15 mouse cellular contexts compared by ENCODE assay signal in the genomic region with DNA sequence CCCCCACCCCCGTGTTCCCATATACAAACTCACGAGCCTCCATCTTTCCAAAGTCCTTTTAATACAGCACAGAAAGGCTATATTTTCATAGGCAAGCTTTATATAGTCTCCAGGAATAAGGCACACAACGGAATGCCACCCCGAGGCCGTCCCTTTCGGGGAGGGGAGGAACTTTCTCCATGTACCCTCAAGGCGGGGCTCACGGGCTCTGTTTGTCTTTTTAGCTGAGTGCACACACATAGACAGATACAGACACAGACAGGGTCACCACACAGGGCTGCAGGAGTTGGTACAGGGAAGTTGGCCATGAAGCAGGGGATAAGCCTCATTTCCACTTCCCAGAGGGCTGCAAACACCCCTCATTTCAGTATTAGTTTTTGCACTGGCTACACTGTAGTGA. TPM values are rescaled to one million over a fixed set of nuclear protein-coding genes. Genes with fewer than 3 reads are reported as not detected.
A peak's percentile ranks its signal among the peaks of the same experiment; 100 is the strongest.
DNase-seq lines count a peak whose midpoint lies in the region; ATAC-seq lines count a peak whose summit lies in the region.
"Had no signal": no experiment of that assay in that cellular context is flagged by ENCODE, and none has a peak within 500 bp of the region (broad histone marks: within the 10 kb centered on the region; RNA-seq: fewer than 3 reads in every experiment).

No protein-coding gene starts in this region.

- no peak for DNase-seq in heart, postnatal 4 days
- no peak for DNase-seq in lung, postnatal 10 days
- no peak for DNase-seq in limb, embryonic 10.5 days (ENCODE audit: low spot score)
- DNase-seq in adrenal gland, adult 2 months = no peak
- DNase-seq: adrenal gland, adult 8-10 months; cerebellum, adult 9-10 months; kidney, postnatal 36 days; lung, adult 2 months; thymus, adult 18-20 months had no signal

- no peaks in the 10 kb centered on the region for H3K27me3 ChIP-seq in heart, embryonic 16.5 days (ENCODE audit: control insufficient read depth, insufficient read depth, low read length)
- H3K27me3 ChIP-seq in lung, embryonic 15.5 days = no peaks in the 10 kb centered on the region
- H3K27me3 ChIP-seq in limb, embryonic 10.5 days (ENCODE audit: low read depth, poor library complexity, severe bottlenecking) = no peaks in the 10 kb centered on the region
- no peaks in the 10 kb centered on the region for H3K27me3 ChIP-seq in stomach, embryonic 15.5 days (replicated peaks)
- H3K27me3 ChIP-seq: forebrain, embryonic 12.5 days; hindbrain, embryonic 12.5 days; midbrain, embryonic 12.5 days had no signal

- peak; percentile 12 for ATAC-seq in heart, embryonic 16.5 days (replicated peaks; ENCODE audit: extremely low read depth, insufficient read depth, low FRiP score)
- no peak for ATAC-seq in lung, embryonic 15.5 days (ENCODE audit: borderline replicate concordance, extremely low read depth, low FRiP score, low TSS enrichment)
- ATAC-seq in stomach, embryonic 15.5 days (ENCODE audit: insufficient read depth, low FRiP score, low read depth) = peak; percentile 48

- H3K9me3 ChIP-seq in heart, embryonic 16.5 days (replicated peaks; ENCODE audit: control insufficient read depth, low read length) = no peaks in the 10 kb centered on the region
- no peaks in the 10 kb centered on the region for H3K9me3 ChIP-seq in lung, embryonic 15.5 days
- H3K9me3 ChIP-seq in limb, embryonic 10.5 days (replicated peaks) = no peaks in the 10 kb centered on the region
- H3K9me3 ChIP-seq in stomach, embryonic 15.5 days = no peaks in the 10 kb centered on the region
- H3K9me3 ChIP-seq: forebrain, embryonic 12.5 days; hindbrain, embryonic 12.5 days; midbrain, embryonic 12.5 days had no signal

- peaks cover 16% of the 10 kb centered on the region for H3K36me3 ChIP-seq in heart, embryonic 16.5 days (ENCODE audit: control insufficient read depth, insufficient read depth)
- peaks cover 5% of the 10 kb centered on the region; the same call in 1 of the 2 replicates for H3K36me3 ChIP-seq in lung, embryonic 15.5 days
- peaks cover 23% of the 10 kb centered on the region for H3K36me3 ChIP-seq in limb, embryonic 10.5 days
- no peaks in the 10 kb centered on the region for H3K36me3 ChIP-seq in stomach, embryonic 15.5 days
- H3K36me3 ChIP-seq: forebrain, embryonic 12.5 days; midbrain, embryonic 12.5 days had no signal

- H3K27ac ChIP-seq in heart, embryonic 16.5 days (ENCODE audit: low read length) = peak overlapping the region; percentile 94
- peak overlapping the region; percentile 88 for H3K27ac ChIP-seq in lung, embryonic 15.5 days
- H3K27ac ChIP-seq in limb, embryonic 10.5 days = peak overlapping the region; percentile 81; the same call in 1 of the 2 replicates
- peak overlapping the region; percentile 83 for H3K27ac ChIP-seq in stomach, embryonic 15.5 days
- H3K27ac ChIP-seq: forebrain, embryonic 12.5 days; hindbrain, embryonic 12.5 days; midbrain, embryonic 12.5 days had no signal

- H3K4me3 ChIP-seq in heart, embryonic 16.5 days (ENCODE audit: low read length) = no peak overlapping the region
- H3K4me3 ChIP-seq in lung, embryonic 15.5 days = no peak overlapping the region
- no peak overlapping the region for H3K4me3 ChIP-seq in limb, embryonic 10.5 days
- no peak overlapping the region for H3K4me3 ChIP-seq in stomach, embryonic 15.5 days (replicated peaks)
- H3K4me3 ChIP-seq: forebrain, embryonic 12.5 days; hindbrain, embryonic 12.5 days; midbrain, embryonic 12.5 days had no signal

- 37% methylated on average over 8 of the region's 8 CpGs for WGBS in heart, embryonic 16.5 days
- 17% methylated on average over 8 of the region's 8 CpGs for WGBS in lung, embryonic 15.5 days
- 72% methylated on average over 8 of the region's 8 CpGs for WGBS in limb, embryonic 10.5 days
- 30% methylated on average over 8 of the region's 8 CpGs for WGBS in stomach, embryonic 15.5 days

- peaks cover 48% of the 10 kb centered on the region for H3K4me1 ChIP-seq in heart, embryonic 16.5 days (ENCODE audit: control insufficient read depth, insufficient read depth, low read length)
- peaks cover 48% of the 10 kb centered on the region for H3K4me1 ChIP-seq in lung, embryonic 15.5 days
- peaks cover 59% of the 10 kb centered on the region for H3K4me1 ChIP-seq in limb, embryonic 10.5 days
- peaks cover 43% of the 10 kb centered on the region for H3K4me1 ChIP-seq in stomach, embryonic 15.5 days

- H3K9ac ChIP-seq in heart, embryonic 16.5 days (ENCODE audit: low read length) = peak overlapping the region; percentile 47; the same call in 1 of the 2 replicates
- no peak overlapping the region for H3K9ac ChIP-seq in lung, embryonic 15.5 days
- H3K9ac ChIP-seq in stomach, embryonic 15.5 days = no peak overlapping the region
- H3K9ac ChIP-seq: forebrain, embryonic 12.5 days; hindbrain, embryonic 12.5 days; midbrain, embryonic 12.5 days had no signal

- H3K4me2 ChIP-seq in heart, embryonic 16.5 days (ENCODE audit: low read depth, low read length) = peak overlapping the region; percentile 16; the same call in 1 of the 2 replicates
- H3K4me2 ChIP-seq in lung, embryonic 15.5 days = no peak overlapping the region
- H3K4me2 ChIP-seq in stomach, embryonic 15.5 days = peak overlapping the region; percentile 16; the same call in 1 of the 2 replicates
- H3K4me2 ChIP-seq: forebrain, embryonic 12.5 days; hindbrain, embryonic 12.5 days; midbrain, embryonic 12.5 days had no signal

RNA-seq across cellular contexts. Expression of gene Ppif, which starts 17.6 kb away (rescaled TPM):
- 118 and 121 TPM in 2 replicates for polyA plus RNA-seq in heart, embryonic 16.5 days (2015; fragmentation: Nextera tagmentation; extraction: Ambion mirVana)
- total RNA-seq in heart, postnatal 4 days (2021) = 100 to 1,000 TPM; 188 to 208 TPM
- polyA plus RNA-seq in lung, embryonic 15.5 days (2015; fragmentation: Nextera tagmentation; extraction: Ambion mirVana) = 23.1 and 24.3 TPM in 2 replicates
- polyA plus RNA-seq in limb, embryonic 10.5 days (2016; fragmentation: Nextera tagmentation; extraction: Ambion mirVana) = 56.8 and 67.3 TPM in 2 replicates
- 47.7 and 48.5 TPM in 2 replicates for polyA plus RNA-seq in stomach, embryonic 15.5 days (2015; fragmentation: Nextera tagmentation; extraction: Ambion mirVana)
- total RNA-seq in adrenal gland, adult 2 months (2021) = 10 to 100 TPM; 21.2 to 34.6 TPM
- 103 and 109 TPM in 2 replicates for polyA plus RNA-seq in adrenal gland, adult 2 months (2012; rRNA removed)

RNA-seq across cellular contexts. Expression of gene Zcchc24, which starts 57.2 kb away (rescaled TPM):
- 19.5 and 25.5 TPM in 2 replicates for polyA plus RNA-seq in heart, embryonic 16.5 days (2015; fragmentation: Nextera tagmentation; extraction: Ambion mirVana)
- total RNA-seq in heart, postnatal 4 days (2021) = 10 to 100 TPM; 48.6 to 52.2 TPM
- 21.4 and 22.4 TPM in 2 replicates for polyA plus RNA-seq in lung, embryonic 15.5 days (2015; fragmentation: Nextera tagmentation; extraction: Ambion mirVana)
- polyA plus RNA-seq in limb, embryonic 10.5 days (2016; fragmentation: Nextera tagmentation; extraction: Ambion mirVana) = 9.9 and 17.0 TPM in 2 replicates
- polyA plus RNA-seq in stomach, embryonic 15.5 days (2015; fragmentation: Nextera tagmentation; extraction: Ambion mirVana) = 25.7 and 26.9 TPM in 2 replicates
- total RNA-seq in adrenal gland, adult 2 months (2021) = 10 to 100 TPM; 19.5 to 32.6 TPM
- 19.5 and 20.6 TPM in 2 replicates for polyA plus RNA-seq in adrenal gland, adult 2 months (2012; rRNA removed)
